Mouse (Mus musculus): Measurements from ENCODE around the gene Rftn2.

Rftn2 gene

DNA sequence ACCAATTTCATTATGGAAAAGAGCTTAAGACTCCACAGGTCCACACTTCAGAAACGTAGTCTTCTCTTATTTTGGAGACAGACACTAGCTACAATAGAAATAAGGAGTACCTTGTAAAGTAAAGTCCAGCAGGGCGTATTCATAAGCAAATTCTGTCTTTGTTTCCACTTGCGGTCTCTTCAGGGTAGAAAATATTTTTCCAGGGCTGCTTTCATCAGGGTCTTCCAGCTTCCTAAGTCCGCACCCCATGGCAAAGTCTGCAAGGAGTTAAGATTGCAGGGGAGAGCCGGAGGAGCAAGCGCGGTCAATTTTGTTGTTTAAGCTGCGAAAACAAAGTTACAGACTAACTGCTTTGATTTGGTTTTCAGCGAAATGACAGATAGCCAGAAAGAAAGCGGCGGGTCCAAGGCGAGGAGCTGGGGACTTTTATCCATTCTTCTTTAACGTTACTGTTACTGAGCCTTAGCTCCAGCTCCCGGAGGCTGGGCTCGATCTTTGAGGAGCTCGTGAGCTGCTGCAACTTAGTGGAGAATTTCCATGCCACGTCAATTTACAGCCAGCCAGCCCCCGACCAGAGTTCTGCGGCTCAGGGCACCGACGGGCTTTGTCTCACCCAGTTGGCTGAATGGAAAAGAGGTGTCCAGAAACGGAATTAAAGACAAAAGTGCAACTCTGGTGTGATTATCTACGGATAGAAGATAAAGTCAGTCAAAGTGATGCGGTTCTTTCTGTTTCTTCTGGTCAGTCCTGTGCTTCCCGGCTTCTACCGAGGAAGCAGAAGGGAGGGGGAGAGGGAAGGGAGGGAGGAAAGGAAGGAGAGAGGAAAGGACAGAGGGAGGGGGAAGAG is at the start of gene Rftn2:
Rftn2 (minus strand) TSS at position 772 of the 847 bp plus-strand sequence.
- in situ Hi-C loops (cut with MboI): no loop called here

DNA sequence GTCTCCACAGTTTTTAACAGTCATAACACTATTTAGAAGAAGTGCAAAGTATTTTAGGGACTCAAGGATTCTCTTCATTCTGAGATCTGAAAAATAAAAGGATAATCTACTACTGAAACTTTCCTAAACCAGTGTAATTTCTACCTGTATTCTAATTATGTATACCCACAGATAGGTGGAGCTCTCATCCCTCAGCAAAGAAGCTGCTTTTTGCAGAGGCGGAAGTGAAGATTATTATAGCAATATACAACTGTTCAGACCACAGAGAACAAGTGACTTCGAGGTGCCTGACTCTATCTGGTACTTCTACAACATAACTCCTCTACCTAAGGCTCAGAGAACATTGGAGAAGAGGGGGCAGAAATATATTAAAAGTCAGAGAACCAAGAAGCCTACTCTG is 38.9 kb upstream of the Rftn2 start:
- in situ Hi-C loops (cut with MboI): no loop called here

DNA sequence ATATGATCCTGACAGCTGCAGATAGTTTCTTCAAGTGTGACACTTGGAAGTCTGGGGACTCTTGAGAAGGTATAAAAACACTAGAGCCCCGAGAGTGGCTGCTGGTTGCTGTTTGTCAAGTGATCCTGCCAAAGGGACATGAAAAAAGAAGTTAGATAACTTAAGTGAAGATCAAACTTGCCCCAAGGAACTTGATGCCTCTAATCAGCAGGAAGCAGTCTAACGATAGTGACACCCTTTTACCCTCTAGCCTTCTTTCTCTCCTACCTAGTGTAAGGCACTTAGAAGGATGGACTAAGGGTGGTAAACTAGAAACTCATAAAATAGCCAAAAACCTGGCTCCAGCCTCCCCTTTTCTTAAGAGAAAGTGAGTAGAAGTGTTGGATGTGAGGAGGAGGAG is 37.8 kb upstream of the Rftn2 start:
- in situ Hi-C loops (cut with MboI): no loop called here

DNA sequence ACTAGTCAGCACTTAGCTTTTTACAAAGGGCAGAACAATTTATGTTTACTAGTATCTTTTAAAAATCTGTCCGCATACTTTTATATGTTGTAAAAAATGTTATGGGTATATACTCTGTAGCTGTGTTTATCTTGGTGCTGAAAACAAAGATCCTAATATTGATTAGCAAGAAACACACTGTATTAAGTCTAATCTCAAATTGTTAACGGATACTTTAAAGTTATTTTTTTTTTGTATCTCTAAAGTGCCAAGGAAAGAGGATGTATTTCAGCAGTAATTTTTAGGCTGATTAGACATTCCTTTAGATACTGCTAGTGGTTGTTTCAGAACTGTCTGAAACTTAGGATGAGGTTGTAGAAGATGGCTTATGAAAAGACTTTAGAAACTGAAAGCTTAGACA is 19.8 kb upstream of the Rftn2 start:
- in situ Hi-C loops (cut with MboI): no loop called here

DNA sequence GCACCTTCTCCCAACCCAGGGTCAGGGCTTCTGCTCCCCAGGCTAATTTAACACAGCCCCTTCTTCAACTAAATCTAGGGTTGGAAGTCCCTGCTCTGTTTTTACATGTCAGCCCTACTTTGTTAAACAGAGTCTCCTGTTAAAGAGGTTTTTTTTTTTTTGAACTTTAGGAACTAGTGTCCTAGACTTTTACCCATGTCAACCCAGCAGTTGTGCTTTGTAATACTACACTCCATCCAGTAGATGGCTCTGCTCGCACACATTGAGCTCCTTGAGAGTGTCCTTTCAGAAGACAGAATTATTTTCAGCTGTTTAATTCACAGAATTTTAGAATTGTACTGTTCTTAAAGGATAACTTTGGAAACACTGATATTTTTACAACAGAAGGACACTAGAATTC is 12.7 kb upstream of the Rftn2 start:
- in situ Hi-C loops (cut with MboI): loop anchor here (10.0 kb wide), 1 partner anchor 136 kb away; no protein-coding TSS in a partner anchor

DNA sequence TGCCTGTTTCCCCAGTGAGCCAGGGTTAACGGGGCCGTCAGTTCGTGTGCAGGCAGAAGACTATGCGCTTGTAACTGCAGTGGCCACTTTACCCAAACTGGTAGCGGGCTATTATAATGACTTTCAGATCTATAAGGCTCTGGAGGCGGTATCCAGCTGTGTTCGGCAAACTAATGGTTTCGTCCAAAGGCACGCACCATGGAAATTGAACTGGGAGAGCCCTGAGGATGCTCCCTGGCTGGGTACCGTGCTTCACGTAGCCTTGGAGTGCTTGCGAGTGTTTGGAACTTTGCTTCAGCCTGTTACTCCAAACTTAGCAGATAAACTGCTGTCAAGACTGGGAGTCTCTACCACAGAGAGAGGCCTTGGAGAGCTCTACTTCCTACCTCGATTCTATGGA is 11.9 kb upstream of the Rftn2 start:
- in situ Hi-C loops (cut with MboI): loop anchor here (10.0 kb wide), 1 partner anchor 136 kb away; no protein-coding TSS in a partner anchor

DNA sequence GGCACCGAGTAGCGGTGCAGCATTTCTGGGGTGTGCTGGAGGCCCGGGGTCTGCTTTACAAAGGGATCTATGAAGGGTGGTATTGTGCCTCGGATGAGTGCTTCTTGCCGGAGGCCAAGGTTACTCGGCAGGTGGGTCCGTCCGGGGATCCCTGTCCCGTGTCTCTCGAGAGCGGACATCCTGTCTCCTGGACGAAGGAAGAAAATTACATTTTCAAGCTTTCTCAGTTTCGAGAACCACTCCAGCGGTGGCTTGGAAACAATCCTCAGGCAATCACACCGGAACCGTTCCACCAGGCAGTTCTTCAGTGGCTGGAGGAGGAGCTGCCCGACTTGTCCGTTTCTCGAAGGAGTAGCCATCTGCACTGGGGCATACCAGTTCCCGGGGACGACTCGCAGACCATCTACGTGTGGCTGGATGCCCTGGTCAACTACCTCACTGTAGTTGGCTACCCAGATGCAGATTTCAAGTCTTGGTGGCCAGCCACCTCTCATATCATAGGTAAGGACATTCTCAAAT is 11.1 kb upstream of the Rftn2 start:
- in situ Hi-C loops (cut with MboI): loop anchor here (10.0 kb wide), 1 partner anchor 137 kb away; no protein-coding TSS in a partner anchor

DNA sequence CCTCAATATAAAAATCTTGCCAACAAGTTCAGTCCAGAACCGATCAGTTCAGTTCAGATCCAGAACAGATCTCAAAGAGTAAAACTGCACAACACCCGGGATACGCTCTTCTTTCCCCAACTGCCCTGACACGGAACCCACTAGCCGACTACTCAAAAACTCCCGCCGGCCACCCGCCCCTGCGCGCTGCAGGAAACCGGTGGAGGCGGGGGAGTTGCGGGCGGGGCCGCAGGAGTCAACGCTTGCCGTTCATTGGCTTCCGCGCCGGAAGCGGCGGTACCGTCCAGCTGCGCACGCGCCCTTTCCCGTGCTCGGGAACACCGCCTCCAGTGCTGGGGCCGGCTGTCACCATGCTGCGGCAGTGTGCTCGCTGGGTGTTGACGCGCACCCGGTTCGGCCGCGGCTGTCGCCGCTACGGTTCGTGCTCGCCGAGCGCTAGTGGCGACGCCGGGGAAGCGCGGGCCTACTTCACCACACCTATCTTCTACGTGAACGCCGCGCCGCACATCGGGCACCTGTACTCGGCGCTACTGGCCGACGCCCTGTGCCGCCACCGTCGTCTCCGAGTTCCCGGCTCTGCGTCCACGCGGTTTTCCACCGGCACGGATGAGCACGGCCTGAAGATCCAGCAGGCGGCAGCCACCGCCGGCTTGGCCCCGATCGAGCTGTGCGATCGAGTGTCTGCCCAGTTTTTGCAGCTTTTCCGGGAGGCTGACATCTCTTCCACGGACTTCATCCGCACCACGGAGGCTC is 10.5 kb upstream of the Rftn2 start, which contains the start of gene Mars2:
Mars2 (plus strand) TSS at position 288 of the 753 bp plus-strand sequence.
- in situ Hi-C loops (cut with MboI): loop anchor here (10.0 kb wide), 1 partner anchor 138 kb away; no protein-coding TSS in a partner anchor

DNA sequence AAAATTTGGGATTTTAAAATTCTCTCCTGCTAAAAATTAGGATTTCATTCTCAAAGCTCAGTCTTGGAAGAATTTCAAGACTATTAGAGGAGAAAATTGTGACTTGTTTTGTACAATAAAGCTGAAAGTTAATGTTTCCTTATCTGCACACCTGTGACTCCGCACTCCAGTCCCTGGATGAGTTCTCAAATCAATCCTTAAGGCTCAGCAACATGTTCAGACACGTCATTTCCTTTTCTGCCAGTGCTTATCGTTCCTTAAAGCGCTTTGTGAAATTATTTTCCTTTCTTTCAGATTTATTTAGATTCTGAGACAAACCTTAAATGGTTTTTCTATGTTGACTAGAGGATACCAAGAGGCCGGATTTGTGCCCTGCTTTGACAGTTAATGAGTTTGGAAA is 9.9 kb upstream of the Rftn2 start:
- in situ Hi-C loops (cut with MboI): loop anchor here (10.0 kb wide), 1 partner anchor 138 kb away; no protein-coding TSS in a partner anchor

DNA sequence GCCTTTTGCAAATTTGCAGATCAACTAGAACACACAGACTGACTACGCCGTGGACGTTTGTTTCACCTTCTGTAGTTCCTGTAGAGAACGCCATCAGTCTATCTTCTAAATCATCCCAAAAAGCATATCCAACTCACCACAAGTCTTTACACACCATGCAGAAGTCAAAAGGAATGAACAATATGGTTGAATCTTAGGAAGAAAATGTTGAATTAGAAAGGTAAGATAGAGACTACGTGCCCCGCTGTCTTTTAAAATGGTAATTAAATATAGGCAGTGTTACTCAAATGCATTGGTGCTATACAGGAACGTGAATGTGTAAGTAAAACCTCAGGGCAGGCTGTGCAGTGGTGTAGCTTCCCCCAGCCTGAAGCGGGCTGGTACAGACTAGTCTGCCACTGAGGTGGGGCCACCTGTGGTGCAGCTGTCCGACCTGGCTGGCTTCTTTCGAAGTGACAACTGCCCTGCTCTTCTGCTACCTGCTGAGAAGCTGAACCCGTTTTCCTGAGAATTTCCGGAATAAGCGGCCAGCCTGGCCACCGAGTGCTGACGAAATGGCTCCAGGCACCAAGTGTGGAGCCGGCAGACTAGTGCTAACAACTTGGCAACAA is 8.4 kb upstream of the Rftn2 start:
- in situ Hi-C loops (cut with MboI): loop anchor here (10.0 kb wide), 1 partner anchor 140 kb away; no protein-coding TSS in a partner anchor

DNA sequence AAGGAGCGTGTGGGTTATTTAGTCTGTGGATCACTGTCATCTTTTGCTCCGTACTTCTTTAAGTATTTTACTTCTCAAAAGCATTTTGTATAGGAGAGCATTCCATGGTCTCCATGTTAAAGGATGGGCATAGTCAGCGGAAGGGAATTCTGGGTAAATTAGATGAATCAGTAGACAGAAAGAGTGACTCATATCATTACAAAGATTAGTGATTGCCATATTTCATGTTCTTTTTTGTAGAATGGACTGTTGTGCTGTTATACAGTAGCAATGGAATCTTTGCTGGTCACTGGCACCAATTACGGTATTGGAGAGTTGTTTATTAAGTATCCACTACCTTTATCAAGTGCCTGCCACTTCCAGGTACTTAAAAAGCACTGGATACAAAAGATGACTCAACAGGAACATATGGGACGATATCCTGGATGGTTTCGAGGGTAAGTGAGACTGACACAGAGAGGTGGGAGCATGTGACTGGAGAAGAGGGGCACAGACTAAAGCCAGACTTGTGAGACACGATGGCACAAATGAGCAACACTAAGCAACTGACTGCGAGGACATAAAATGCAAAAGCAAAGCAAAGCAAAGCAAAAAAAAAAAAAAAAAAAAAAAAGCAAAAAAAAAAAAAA is 1.8 kb upstream of the Rftn2 start:
- in situ Hi-C loops (cut with MboI): no loop called here

DNA sequence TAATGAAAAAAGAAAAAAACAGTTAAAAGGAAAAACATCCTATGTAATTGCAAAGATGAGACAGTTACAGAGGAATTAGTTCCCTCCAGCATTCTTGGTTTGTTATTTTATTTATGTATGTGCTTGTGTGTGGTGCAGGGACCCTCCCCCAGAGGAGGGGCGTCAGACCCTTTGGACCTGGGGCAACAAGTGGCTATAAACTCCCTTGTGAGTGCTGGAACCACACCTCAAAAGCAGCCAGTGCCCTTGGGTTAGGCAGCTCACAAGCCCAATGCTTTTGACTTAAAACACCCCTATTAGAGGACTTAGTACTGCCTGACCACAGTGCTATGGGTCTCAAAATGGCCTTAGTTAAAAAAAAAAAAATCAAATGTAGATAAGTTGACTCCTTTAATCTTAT is 794 bp upstream of the Rftn2 start:
- in situ Hi-C loops (cut with MboI): no loop called here

DNA sequence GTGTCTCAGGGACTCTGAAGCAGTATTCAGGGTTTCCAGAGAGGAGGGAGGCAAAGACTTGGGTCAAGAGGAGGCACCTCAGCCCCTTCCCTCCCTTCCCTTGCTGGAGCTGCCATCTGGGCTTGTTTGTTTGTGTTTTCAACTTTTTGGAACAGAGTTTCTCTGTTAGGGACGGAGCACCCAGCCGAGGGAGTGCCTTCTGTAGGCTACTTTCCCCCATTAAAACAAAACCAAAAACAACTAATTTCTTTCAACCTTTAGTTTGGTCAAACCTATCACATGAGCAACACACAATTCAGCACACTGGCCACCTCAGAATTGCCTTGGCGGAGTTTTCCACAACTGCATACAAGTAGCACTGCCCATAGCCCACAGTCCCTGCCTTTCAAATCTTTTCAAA is 1.2 kb downstream of the Rftn2 start:
- in situ Hi-C loops (cut with MboI): no loop called here

DNA sequence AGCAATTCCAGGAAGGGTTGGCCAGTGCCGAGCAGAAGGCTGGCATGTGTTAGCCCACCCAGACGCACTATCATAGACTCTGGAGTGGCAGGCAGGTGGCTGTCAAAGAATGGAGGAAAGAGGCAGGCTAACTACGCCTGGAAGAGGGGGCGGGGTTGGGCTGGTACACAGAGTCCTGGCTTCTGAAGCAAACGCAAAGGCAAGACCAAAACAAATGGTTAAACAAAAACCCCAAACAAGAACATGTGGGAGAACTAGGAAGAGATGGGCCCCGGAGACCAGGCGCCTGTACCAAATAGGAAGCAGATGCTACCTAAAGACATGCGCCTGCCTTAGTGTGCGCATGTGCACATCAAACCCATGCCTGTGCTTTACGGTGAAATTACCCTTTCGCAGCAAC is 2.5 kb downstream of the Rftn2 start:
- in situ Hi-C loops (cut with MboI): no loop called here

DNA sequence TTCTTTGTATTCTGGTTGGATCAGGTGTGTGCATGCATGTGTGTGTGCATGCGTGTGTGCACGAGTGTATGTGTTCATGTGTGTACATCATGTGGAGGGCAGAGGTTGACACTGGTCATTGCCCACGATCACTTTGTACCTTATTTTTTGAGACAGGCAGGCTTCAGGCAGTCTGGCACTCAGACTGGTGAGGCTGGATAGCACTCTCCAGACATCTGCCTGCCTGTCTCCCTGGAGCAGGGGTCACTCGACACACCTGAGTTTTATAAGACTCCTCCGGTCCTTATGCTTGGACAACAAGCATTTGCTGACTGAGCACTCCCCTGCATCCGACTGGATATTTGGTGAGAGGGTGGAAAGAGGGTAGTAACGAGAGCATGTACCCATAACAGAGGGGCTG is 3.6 kb downstream of the Rftn2 start:
- in situ Hi-C loops (cut with MboI): no loop called here

DNA sequence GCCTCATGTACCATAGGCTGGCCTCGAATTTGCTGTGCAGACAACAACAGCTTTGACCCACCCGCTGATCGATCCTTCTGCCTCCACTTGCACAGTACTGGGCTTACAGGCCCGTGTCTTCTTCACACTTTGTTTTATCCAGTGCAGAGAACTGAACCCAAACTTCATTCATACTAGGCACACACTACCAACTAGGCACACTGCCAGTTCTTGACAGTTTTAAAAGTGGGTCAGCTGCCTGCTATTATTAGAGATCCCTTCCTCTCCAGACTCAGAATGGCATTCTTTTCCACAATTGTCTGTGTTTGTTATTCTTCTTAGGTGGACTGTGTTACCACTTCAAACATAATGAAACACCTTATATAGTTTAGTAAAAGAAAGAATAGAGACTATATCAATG is 5.2 kb downstream of the Rftn2 start:
- in situ Hi-C loops (cut with MboI): no loop called here

DNA sequence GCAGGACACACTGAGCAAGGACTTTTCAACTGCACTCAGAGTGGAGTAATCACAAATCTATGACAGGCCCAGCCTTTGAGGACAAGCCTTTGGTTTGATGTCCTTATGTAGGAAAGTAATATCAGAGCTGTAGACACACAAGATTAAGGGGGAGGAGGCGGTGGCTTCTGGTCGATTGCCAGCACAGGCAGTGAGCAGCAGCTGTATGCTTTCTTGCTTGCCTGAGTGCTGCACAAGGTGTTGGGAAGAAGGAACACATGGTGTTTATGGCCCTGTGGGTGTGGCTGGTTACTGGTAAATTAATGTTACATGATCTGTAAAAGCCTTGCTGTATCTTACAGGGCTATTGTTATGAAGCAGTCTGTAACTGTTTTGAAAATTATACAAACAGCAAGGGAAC is 9.4 kb downstream of the Rftn2 start:
- in situ Hi-C loops (cut with MboI): no loop called here

DNA sequence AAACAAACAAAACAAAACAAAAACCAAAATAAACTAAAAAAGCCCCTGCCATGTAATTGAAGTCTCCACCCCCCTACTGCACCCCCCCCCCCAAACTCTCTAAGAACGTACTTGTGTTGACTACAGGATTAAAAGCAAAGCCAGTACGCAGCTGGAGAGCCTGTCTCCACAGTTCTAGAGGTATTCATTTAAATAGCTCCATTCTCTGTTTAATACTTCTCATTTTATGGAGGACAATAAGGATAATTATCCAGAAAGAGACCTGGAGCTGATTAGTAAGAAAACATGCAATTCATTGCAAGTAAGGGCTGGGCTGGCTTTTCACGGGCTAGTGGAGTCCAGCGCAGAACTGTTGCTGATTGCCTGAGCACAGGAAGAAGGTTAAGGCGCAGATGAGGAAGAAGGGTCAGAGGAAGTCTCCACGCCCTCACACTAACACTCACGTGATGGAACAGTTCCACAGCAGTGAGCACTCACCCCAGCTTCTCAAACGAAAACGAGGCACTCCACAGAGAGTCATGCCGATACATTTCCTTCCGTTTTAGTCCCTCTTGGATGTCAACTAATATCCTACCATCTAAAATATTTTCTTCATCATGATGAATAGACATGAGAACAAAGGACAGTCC is 11.3 kb downstream of the Rftn2 start:
- in situ Hi-C loops (cut with MboI): no loop called here

DNA sequence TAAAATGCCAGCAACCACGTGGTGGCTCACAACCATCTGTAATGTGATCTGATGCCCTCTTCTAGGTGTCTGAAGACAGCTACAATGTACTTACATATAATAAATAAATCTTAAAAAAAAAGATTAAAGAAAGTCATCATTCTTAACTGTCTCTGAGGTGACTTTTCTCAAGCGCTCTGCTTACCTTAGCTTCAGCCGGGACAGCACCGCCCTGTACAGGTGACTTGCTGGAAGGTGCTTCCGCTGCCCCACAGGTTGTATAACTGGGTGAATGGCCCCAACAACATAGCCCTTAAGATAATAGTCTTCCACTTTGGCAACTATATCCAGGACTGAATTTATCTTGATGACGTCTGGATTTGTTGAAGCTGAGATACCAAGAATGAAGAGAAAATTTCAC is 12.6 kb downstream of the Rftn2 start:
- in situ Hi-C loops (cut with MboI): no loop called here

DNA sequence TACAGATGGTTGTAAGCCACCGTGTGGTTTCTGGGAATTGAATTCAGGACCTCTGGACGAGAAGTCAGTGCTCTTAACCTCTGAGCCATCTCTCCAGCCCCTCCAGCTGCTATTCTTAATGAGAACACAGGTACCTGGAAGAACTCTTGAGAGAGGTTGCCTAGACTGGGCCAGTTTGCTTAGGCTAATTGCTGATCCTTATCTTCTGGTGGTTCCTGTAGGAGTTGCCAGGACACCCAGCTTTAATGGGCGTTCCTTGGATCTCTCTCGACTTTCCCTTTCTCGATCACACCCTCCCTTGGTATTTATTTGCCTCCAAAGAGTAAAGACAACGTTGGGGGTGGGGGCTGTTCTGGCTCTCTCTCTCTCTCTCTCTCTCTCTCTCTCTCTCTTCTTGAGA is 13.1 kb downstream of the Rftn2 start:
- in situ Hi-C loops (cut with MboI): no loop called here

DNA sequence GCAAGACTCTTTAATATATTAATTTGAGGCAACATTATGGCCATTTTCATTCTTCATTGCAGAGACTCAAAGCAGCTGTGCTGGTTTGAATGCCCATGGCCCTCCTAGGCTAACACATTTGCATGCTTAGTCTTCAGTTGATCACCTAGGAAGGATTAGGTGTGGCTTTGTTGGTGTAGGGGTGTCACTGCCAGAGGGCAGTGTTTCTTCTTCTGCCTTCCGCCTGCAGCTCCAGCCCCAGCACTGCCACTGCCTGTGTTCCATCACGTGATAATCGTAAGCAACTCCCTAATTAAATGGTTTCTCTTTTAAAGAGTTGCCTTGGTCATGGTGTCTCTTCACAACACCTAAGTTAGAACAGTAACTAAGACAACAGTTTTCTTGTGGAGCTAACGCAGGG is 13.8 kb downstream of the Rftn2 start:
- in situ Hi-C loops (cut with MboI): no loop called here
